Mouse (Mus musculus) heart, postnatal 0 days (tissue): Measurements from ENCODE around the gene Olfr1395.

Experiments used
- CTCF ChIP-seq: IDR thresholded peaks from 2 replicates; pipeline ENCODE4 v1.5.1; 2016; ENCODE audit warnings: antibody characterized with exemption, control low read depth, low read depth
- EP300 ChIP-seq: IDR thresholded peaks from 2 replicates; pipeline ENCODE4 v1.6.1; 2016; ENCODE audit warnings: antibody characterized with exemption, low read depth

GRCm38 (mm10) chr11:49112624-49113219, 29.4 kb upstream of the Olfr1395 start:
- TF ChIP-seq EP300: no peak
- no peak for TF ChIP-seq CTCF
